Mouse (Mus musculus) cerebellum, adult 2 months (tissue): ENCODE data around the gene Gm36210.

Experiments
- CTCF ChIP-seq: fragments of 200-500 bp; IDR thresholded peaks from 2 replicates; pipeline ENCODE4 v1.5.1; 2011; ENCODE audit warnings: low read depth, mild to moderate bottlenecking, control low read depth, low read length, moderate library complexity, borderline replicate concordance; ENCODE audit not compliant: insufficient read depth
- POLR2A ChIP-seq: fragments of 200-500 bp; IDR thresholded peaks from 2 replicates; pipeline ENCODE4 v1.6.1; 2011; ENCODE audit warnings: low read length, control low read depth, borderline replicate concordance; ENCODE audit not compliant: insufficient read depth

- TF ChIP-seq CTCF (no peak), POLR2A (no peak)
Observed at GRCm38 (mm10) chr7:4902404-4902803, 3.9 kb downstream of the Gm36210 start.
